Mouse (Mus musculus) neural tube, embryonic 11.5 days (tissue): ENCODE data around the gene Mrpl23. TPM values are rescaled to one million over a fixed set of nuclear protein-coding genes. Genes with fewer than 3 reads are reported as not detected.
A peak's percentile ranks its signal among the peaks of the same experiment; 100 is the strongest.

ENCODE experiments used
- ATAC-seq: fragments of 200-750 bp; cut with Nextera tagmentation; 2 replicates; pipeline ENCODE4 v1.8.0; 2017; ENCODE audit warnings: moderate number of reproducible peaks, mild to moderate bottlenecking, moderate TSS enrichment, moderate library complexity; ENCODE audit not compliant: insufficient read depth, low FRiP score, low TSS enrichment
- DNase-seq: peaks from one replicate; pipeline ENCODE4 v3.0.0-alpha.2; 2015; ENCODE audit warnings: low spot score
- H3K27ac ChIP-seq: fragments of 300-500 bp; sonication (generic); 2 replicates; pipeline ENCODE4 v1.5.1; 2014; ENCODE audit warnings: low read depth, mild to moderate bottlenecking, low read length
- H3K27me3 ChIP-seq: fragments of 300-500 bp; sonication (generic); 2 replicates; pipeline ENCODE4 v1.6.1; 2014; ENCODE audit warnings: mild to moderate bottlenecking, low read length, mixed read lengths; ENCODE audit not compliant: control insufficient read depth, insufficient read depth
- H3K36me3 ChIP-seq: fragments of 300-500 bp; sonication (generic); 2 replicates; pipeline ENCODE4 v1.6.1; 2014; ENCODE audit warnings: mild to moderate bottlenecking, low read length, moderate library complexity, mixed read lengths; ENCODE audit not compliant: control insufficient read depth, insufficient read depth
- H3K4me1 ChIP-seq: fragments of 300-500 bp; sonication (generic); 2 replicates; pipeline ENCODE4 v1.6.1; 2014; ENCODE audit warnings: low read length, mixed read lengths; ENCODE audit not compliant: control insufficient read depth, insufficient read depth
- H3K4me2 ChIP-seq: fragments of 300-500 bp; sonication (generic); 2 replicates; pipeline ENCODE4 v1.6.1; 2014; ENCODE audit warnings: low read depth, mild to moderate bottlenecking, moderate library complexity
- H3K4me3 ChIP-seq: fragments of 300-500 bp; sonication (generic); 2 replicates; pipeline ENCODE4 v1.5.1; 2014; ENCODE audit warnings: low read depth, low read length
- H3K9ac ChIP-seq: fragments of 300-500 bp; sonication (generic); 2 replicates; pipeline ENCODE4 v1.6.1; 2014; ENCODE audit warnings: mild to moderate bottlenecking, low read length
- H3K9me3 ChIP-seq: fragments of 300-500 bp; sonication (generic); 2 replicates; pipeline ENCODE4 v1.6.1; 2016; ENCODE audit warnings: low read length; ENCODE audit not compliant: control insufficient read depth
- WGBS: fragments of 180-500 bp; shearing (Covaris S2); extraction: QIAGEN DNeasy Blood & Tissue Kit; methylation state at CpG from one replicate; pipeline ENCODE4 v1.1.7; 2014; 5-methylcytosine and 5-hydroxymethylcytosine counted together
- polyA plus RNA-seq: library from polyadenylated mRNA; unstranded; fragments of >200 nt; fragmentation: Nextera tagmentation; extraction: Ambion mirVana; gene quantifications from 2 replicates; pipeline ENCODE4 v1.2.1, GENCODE M21; 2014

Gene Mrpl23
- polyA plus RNA-seq, 1 experiment from 2014 or later, result 10.6 TPM

DNA sequence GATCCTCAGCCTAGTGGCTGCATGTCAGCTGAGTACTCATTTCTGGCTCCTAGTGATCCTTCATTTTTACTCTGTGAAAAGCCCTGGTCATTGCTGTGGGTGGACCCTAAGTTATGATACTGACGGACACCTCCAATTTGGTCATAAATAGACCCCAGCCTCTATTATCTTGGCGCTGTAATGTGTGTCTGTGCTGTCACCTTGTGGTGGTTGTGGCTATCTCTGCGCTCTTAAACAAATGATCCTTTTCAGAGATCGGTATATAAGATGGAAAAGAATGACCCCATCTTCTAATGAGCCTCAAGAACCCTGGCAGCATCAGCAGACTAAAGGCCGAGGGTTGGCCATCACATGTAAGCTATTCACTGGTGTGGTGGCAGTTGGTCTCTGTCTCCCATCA lies 46.6 kb downstream of the Mrpl23 start:
- Histone ChIP-seq H3K9ac (no peak overlapping the region), H3K36me3 (no peaks in the 10 kb centered on the region), H3K4me3 (no peak overlapping the region), H3K4me2 (no peak overlapping the region), H3K27me3 (no peaks in the 10 kb centered on the region), H3K4me1 (0 out of 2 replicates have a peak, but pooled peaks cover 3% of the 10 kb centered on the region), H3K9me3 (peaks cover 10% of the 10 kb centered on the region), H3K27ac (no peak overlapping the region)
- 51% methylated on average over 5 of the region's 5 CpGs for WGBS
- ATAC-seq (no peak), DNase-seq (no peak)

DNA sequence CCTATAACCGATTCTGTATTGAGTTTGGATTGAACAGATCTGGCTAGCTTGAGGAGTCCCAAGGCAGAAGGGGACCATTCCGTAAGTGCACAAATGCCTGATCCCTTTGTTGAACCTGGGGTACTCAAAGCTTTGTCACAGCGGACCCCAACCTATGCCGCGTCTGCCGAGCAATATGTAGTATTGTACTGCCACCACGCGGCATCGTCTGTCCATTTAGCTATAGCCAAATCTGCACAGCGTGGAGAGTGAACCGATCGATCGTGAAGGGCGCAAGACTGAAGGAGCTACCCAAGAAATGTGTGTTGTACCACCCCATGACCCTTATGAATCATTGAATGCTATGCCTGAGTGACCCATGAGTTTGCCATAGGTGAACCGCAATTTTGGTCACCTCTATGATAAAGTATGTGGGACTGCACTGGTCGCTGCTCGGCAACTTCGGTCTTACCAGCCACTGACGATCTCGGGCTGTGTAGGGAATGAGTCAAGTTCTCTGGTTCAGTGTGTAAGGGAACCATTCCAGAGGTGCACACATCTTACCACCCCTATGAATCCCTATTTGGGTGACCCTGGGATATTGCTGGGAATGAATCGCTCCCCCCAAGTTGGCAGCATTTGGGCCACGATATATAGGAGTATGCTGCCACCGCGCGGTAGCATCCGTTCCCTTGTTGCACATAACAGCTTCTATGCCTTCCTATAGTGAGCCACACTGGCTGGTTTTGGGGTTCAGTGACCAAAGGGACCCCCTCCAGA lies 47.8 kb downstream of the Mrpl23 start:
- peak overlapping the region; percentile 23 for H3K4me3 ChIP-seq
- peak; percentile 69 for ATAC-seq
- H3K36me3 ChIP-seq, result no peaks in the 10 kb centered on the region
- H3K9ac ChIP-seq, result peak overlapping the region; percentile 32; the same call in 1 of the 2 replicates
- H3K9me3 ChIP-seq, result peaks cover 10% of the 10 kb centered on the region
- 49% methylated on average over 26 of the region's 26 CpGs for whole genome bisulfite sequencing
- peak overlapping the region; percentile 59 for H3K4me2 ChIP-seq
- 0 out of 2 replicates have a peak, but pooled peaks cover 3% of the 10 kb centered on the region for H3K4me1 ChIP-seq
- H3K27me3 ChIP-seq, result no peaks in the 10 kb centered on the region
- H3K27ac ChIP-seq, result no peak overlapping the region
- peak; percentile 76 for DNase-seq

DNA sequence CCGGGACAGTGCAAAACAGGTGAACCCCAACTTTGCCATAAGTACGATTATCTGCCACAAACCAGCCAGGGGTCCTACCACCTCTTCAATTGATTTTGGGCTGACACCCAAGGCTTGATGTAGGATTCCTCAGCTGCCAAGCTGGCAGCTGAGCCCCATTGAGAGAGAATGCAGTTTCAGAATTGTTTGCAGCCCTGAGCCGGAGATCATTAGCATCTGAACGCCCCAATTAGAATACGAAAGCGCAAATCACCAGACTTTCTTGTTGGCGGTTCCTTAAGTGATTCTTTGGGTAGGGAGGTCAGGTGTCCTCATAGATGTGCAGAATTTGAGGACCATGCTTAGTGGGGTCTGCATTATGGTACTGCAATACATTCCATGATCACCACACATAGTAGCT lies 48.7 kb downstream of the Mrpl23 start:
- Histone ChIP-seq H3K4me2 (peak overlapping the region; percentile 29; the same call in 1 of the 2 replicates), H3K9ac (no peak overlapping the region), H3K36me3 (no peaks in the 10 kb centered on the region), H3K4me1 (0 out of 2 replicates have a peak, but pooled peaks cover 3% of the 10 kb centered on the region), H3K27me3 (no peaks in the 10 kb centered on the region), H3K4me3 (no peak overlapping the region; the same call in 1 of the 2 replicates), H3K27ac (no peak overlapping the region), H3K9me3 (peaks cover 10% of the 10 kb centered on the region)
- ATAC-seq (no peak), DNase-seq (no peak)
- 49% methylated on average over 7 of the region's 7 CpGs for WGBS

DNA sequence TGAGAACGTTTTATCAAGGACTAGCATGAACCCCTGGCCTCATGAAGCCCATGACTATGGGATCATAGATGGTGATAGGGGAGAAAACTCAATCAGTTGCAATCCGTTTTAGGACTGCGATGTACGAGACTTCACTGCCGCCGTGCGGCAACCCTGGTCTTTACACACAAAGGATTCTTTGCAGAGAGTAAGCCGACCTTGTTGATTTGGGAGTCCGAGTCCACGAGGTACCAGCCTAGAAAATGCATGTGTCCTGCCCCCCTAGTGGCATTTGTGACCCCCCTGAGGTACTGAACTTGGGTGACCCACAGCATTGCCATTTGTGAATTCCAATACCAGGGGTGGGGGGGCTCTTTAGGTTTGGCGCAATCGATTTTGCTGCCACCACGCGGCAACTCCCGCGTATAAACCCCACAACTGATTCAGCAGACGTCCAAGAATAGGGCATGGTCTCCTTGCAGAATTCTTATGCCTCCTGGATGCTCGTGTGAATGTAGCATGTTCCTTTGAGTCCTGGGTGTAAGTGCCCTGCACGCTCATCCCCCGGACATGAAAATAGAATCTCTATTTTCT lies 49.3 kb downstream of the Mrpl23 start:
- DNase-seq (peak; percentile 77), ATAC-seq (no peak)
- H3K9ac ChIP-seq, result no peak overlapping the region
- no peak overlapping the region; the same call in 1 of the 2 replicates for H3K4me3 ChIP-seq
- peaks cover 10% of the 10 kb centered on the region for H3K9me3 ChIP-seq
- WGBS, result 55% methylated on average over 20 of the region's 20 CpGs
- H3K4me1 ChIP-seq, result 0 out of 2 replicates have a peak, but pooled peaks cover 3% of the 10 kb centered on the region
- H3K27me3 ChIP-seq, result no peaks in the 10 kb centered on the region
- H3K4me2 ChIP-seq, result peak overlapping the region; percentile 29
- H3K27ac ChIP-seq, result no peak overlapping the region
- no peaks in the 10 kb centered on the region for H3K36me3 ChIP-seq

DNA sequence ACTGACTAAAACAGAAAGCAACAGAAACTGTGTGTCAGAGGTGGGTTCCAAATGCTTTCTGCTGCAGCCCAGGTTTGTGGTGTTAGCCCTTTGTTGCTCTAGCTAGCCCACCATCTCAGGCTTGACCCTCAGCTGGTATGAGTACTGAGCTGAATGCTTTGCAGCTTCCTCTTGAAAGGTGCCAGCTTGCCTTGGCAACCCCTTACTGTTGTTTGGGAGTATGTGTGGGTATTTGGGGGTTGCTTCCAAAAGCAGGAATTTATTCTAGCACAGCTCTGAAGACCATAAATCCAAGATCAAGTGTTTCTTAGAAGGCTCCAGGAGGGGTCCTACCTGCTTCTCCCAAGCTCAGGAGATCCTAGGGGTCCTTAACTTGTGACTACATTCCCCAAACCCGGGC lies 52.4 kb downstream of the Mrpl23 start:
- H3K9me3 ChIP-seq, result peaks cover 10% of the 10 kb centered on the region
- DNase-seq (no peak), ATAC-seq (no peak)
- no peak overlapping the region for H3K4me3 ChIP-seq
- H3K27ac ChIP-seq, result no peak overlapping the region
- no peaks in the 10 kb centered on the region for H3K27me3 ChIP-seq
- no peak overlapping the region for H3K9ac ChIP-seq
- no peaks in the 10 kb centered on the region for H3K36me3 ChIP-seq
- H3K4me2 ChIP-seq, result no peak overlapping the region
- no peaks in the 10 kb centered on the region for H3K4me1 ChIP-seq
- 49% methylated on average over 1 of the region's 1 CpGs for WGBS

DNA sequence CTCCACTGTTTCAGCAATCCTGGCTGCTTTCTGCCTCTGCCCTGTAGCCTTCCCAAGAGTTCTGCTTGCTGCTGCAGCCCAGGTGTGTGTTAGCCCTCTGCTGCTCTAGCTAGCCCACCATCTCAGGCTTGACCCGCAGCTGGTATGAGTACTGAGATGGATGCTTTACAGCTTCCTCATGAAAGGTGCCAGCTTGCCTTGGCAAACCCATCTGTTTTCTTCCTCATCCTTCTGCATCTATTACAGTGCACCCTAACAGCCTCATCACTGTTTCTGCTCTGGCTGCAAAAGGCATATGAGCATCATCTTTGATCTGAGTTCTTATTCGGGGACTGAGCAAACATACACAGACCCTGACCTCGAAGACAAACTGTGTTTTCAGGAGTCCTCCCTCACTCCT lies 53.4 kb downstream of the Mrpl23 start:
- DNase-seq (no peak), ATAC-seq (no peak)
- Histone ChIP-seq H3K9ac (no peak overlapping the region), H3K9me3 (peaks cover 6% of the 10 kb centered on the region; the same call in 1 of the 2 replicates), H3K36me3 (no peaks in the 10 kb centered on the region), H3K27ac (no peak overlapping the region), H3K4me1 (no peaks in the 10 kb centered on the region), H3K27me3 (no peaks in the 10 kb centered on the region), H3K4me3 (no peak overlapping the region), H3K4me2 (no peak overlapping the region)
- WGBS, result 77% methylated on average over 3 of the region's 3 CpGs

DNA sequence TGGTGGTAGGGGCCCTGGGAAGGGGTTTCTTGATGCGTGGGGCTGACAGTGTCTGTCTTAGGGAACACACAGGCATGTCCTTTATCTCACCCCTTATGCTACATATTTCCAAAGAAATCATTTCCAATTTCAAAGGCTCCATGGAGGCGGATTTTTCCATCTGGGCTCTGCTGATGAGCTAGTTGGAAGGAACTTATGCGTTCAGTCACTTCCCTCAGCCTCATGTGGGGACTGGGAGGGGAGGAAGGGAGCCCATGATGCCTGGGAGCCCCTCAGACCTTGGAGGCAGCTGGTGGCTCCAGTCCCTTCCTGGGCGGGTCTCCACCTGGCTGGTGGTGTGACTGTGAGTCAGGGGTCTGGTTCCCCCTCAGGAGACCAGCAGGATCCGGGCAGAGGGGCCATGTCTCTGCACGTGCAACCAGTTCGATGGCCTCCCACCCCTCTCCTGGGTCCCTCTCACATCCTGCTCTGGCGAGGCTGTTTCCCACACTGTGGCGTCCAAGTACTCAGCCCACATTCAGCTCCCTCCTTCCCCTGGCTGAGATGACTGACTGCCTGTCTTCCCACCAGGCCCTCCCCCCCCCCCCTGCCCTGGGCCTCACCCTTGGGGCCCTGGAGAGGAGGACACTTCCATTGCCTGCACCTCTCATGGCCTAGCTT lies 55.9 kb downstream of the Mrpl23 start:
- Histone ChIP-seq H3K27me3 (no peaks in the 10 kb centered on the region), H3K4me1 (no peaks in the 10 kb centered on the region), H3K9me3 (no peaks in the 10 kb centered on the region), H3K9ac (no peak overlapping the region), H3K27ac (no peak overlapping the region), H3K36me3 (no peaks in the 10 kb centered on the region), H3K4me3 (no peak overlapping the region), H3K4me2 (no peak overlapping the region)
- no peak for DNase-seq
- ATAC-seq, result no peak
- 77% methylated on average over 9 of the region's 9 CpGs for WGBS
